Mouse (Mus musculus) CH12F3 (cell line): Measurements from ENCODE around the gene Sipa1l1.

Experiments used
- in situ Hi-C: fragments of 300-500 bp; cut with MboI; formaldehyde crosslinking; loops from 2 replicates; pipeline ENCODE4 v1.14.3; 2020; ENCODE audit warnings: low sequenced_read_pairs

Gene Sipa1l1

GRCm38 (mm10) chr12:82409686-82410472, 240.8 kb downstream of the Sipa1l1 start:
- in situ Hi-C loops = no loop called here

GRCm38 (mm10) chr12:82412291-82413032, 243.3 kb downstream of the Sipa1l1 start:
- in situ Hi-C loops = no loop called here

GRCm38 (mm10) chr12:82415690-82416364, 246.7 kb downstream of the Sipa1l1 start:
- in situ Hi-C loops = no loop called here

- in situ Hi-C loops = no loop called here
Observed at GRCm38 (mm10) chr12:82419027-82419426, 249.9 kb downstream of the Sipa1l1 start.

GRCm38 (mm10) chr12:82424783-82425182, 255.7 kb downstream of the Sipa1l1 start:
- in situ Hi-C loops = no loop called here

GRCm38 (mm10) chr12:82425853-82426252, 256.7 kb downstream of the Sipa1l1 start:
- in situ Hi-C loops = no loop called here

GRCm38 (mm10) chr12:82427416-82427815, 258.3 kb downstream of the Sipa1l1 start:
- in situ Hi-C loops = no loop called here

- in situ Hi-C loops = no loop called here
Observed at GRCm38 (mm10) chr12:82428466-82428865, 259.3 kb downstream of the Sipa1l1 start.

GRCm38 (mm10) chr12:82433311-82433710, 264.2 kb downstream of the Sipa1l1 start:
- in situ Hi-C loops = no loop called here

GRCm38 (mm10) chr12:82434591-82434990, 265.5 kb downstream of the Sipa1l1 start:
- in situ Hi-C loops = no loop called here

GRCm38 (mm10) chr12:82441479-82441878, 272.4 kb downstream of the Sipa1l1 start:
- in situ Hi-C loops = no loop called here

- in situ Hi-C loops = no loop called here
Observed at GRCm38 (mm10) chr12:82446609-82447024, 277.5 kb downstream of the Sipa1l1 start.

GRCm38 (mm10) chr12:82448129-82448815, 279.2 kb downstream of the Sipa1l1 start:
- in situ Hi-C loops = no loop called here

- in situ Hi-C loops = no loop called here
Observed at GRCm38 (mm10) chr12:82452428-82452827, 283.3 kb downstream of the Sipa1l1 start.

- in situ Hi-C loops = no loop called here
Observed at GRCm38 (mm10) chr12:82454415-82454814, 285.3 kb downstream of the Sipa1l1 start.

- in situ Hi-C loops = no loop called here
Observed at GRCm38 (mm10) chr12:82455700-82456413, 286.7 kb downstream of the Sipa1l1 start.

GRCm38 (mm10) chr12:82456414-82456805, 287.3 kb downstream of the Sipa1l1 start:
- in situ Hi-C loops = no loop called here

GRCm38 (mm10) chr12:82457609-82458008, 288.5 kb downstream of the Sipa1l1 start:
- in situ Hi-C loops = no loop called here

- in situ Hi-C loops = no loop called here
Observed at GRCm38 (mm10) chr12:82458017-82458416, 288.9 kb downstream of the Sipa1l1 start.

- in situ Hi-C loops = no loop called here
Observed at GRCm38 (mm10) chr12:82467234-82467633, 298.1 kb downstream of the Sipa1l1 start.
